Mouse (Mus musculus): ENCODE data around the gene Enoph1.

Gene Enoph1

GRCm38 (mm10) chr5:100039602-100040142, at the start of gene Enoph1, which contains the start of gene Hnrnpdl:
TSS of gene Enoph1 (plus strand) at chr5:100039985.
TSS of gene Hnrnpdl (minus strand) at chr5:100039664.
- DNase-seq (ENCODE audit: low spot score): peak; percentile 87

GRCm38 (mm10) chr5:99994166-99994565, 45.6 kb upstream of the Enoph1 start:
- no peak for DNase-seq (ENCODE audit: low spot score)

DNA sequence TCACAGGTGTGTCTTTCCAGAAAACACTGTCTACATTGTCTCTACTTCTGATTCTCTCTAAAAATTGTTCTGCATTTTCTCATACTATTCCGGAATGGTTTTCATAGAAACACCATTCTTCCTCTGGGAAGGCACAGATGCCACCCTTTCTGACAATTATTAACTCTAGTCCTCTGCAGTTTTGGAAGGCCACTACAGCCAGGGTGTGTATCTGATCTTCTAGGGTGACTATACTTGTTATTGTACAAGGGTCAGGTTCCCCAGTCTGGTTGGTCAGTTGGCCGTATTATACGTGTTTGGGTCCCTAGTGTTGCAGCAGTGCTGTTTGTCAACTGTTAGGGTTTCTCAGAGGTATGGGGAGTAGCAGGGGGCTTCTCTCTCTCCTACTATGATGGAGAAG, 45.1 kb upstream of the Enoph1 start:
- no peak for DNase-seq (ENCODE audit: low spot score)

- DNase-seq (ENCODE audit: low spot score): no peak
Measured at GRCm38 (mm10) chr5:100000048-100000447, 39.7 kb upstream of the Enoph1 start.

DNA sequence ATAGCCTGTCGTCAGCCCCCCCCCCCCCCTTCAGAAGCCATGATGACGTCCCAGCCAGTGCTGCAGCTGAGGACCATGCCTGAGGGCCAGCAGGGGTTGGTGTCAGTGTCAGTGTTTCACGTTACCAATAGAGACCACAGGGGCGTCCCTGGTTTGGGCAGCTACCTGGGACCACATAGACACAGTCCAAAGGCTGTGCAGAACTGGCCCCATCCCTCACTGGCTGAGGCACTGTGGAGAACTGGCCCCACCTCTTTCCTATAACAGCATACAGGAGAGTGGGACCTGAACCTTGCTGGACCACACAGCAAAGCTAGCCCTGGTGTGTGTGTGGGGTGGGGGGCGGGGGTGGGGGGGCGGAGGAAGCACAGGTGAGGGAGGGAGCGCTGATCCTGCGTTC, 39.3 kb upstream of the Enoph1 start:
- DNase-seq (ENCODE audit: low spot score): no peak

- DNase-seq (ENCODE audit: low spot score): no peak
Measured at GRCm38 (mm10) chr5:100003895-100004294, 35.9 kb upstream of the Enoph1 start.

GRCm38 (mm10) chr5:100005431-100005830, 34.4 kb upstream of the Enoph1 start:
- DNase-seq (ENCODE audit: low spot score): no peak

- no peak for DNase-seq (ENCODE audit: low spot score)
Measured at GRCm38 (mm10) chr5:100005896-100006295, 33.9 kb upstream of the Enoph1 start.

GRCm38 (mm10) chr5:100006324-100007039, 33.3 kb upstream of the Enoph1 start:
- no peak for DNase-seq (ENCODE audit: low spot score)

- no peak for DNase-seq (ENCODE audit: low spot score)
Measured at GRCm38 (mm10) chr5:100007040-100007375, 32.8 kb upstream of the Enoph1 start.

DNA sequence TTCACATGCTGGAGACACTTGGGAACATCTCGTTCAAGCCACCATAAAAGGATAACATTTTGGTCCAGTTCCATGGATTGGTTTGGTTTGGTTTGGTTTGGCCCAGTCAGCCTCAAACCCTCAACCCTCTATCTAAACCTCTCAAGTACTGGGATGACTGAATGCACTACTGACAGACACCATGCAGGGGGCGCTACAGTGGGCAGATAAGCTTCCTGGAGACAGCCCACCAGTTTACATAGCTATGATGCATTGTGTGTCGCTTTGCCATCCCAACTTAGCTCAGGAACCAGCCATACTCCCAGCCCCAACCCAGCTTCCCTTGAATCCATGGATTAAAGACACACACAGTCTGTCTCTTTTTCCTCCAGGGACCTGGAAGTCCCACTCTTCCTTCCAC, 31.3 kb upstream of the Enoph1 start:
- DNase-seq (ENCODE audit: low spot score): no peak

GRCm38 (mm10) chr5:100012599-100012998, 27.2 kb upstream of the Enoph1 start:
- no peak for DNase-seq (ENCODE audit: low spot score)

DNA sequence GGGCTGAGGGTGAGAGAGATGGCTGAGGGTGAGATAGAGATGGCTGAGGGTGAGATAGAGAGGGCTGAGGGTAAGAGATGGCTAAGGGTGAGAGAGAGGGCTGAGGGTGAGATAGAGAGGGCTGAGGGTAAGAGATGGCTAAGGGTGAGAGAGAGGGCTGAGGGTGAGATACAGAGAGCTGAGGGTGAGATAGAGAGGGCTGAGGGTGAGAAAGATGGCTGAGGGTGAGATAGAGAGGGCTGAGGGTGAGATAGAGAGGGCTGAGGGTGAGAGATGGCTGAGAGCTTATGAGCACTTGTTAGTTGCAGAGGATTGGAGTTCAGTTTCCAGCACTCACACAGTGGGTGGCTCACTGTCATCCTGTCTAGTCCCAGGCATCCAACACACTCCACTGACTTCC, 19.7 kb upstream of the Enoph1 start:
- no peak for DNase-seq (ENCODE audit: low spot score)

- DNase-seq (ENCODE audit: low spot score): no peak
Measured at GRCm38 (mm10) chr5:100024403-100024802, 15.4 kb upstream of the Enoph1 start.

- no peak for DNase-seq (ENCODE audit: low spot score)
Measured at GRCm38 (mm10) chr5:100024868-100025267, 14.9 kb upstream of the Enoph1 start.

DNA sequence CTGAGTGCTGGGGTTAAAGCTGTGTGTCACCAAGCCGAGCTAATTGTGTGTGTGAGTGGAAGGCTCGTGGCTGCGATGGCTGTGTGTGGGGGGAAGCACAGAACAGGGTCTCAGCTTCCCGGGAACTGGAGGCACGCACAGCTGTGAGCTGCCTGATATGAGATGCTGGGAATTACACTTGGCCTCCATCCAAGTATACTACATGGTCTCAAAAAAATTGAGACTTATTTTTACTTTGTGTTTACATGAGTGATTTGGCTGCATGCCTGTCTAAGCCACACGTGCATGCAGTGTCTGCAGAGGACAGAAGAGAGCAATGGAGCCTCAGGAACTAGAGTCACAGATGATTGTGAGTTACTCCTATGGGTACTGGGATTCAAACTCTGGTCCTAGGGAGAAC, 9.7 kb upstream of the Enoph1 start:
- DNase-seq (ENCODE audit: low spot score): no peak

DNA sequence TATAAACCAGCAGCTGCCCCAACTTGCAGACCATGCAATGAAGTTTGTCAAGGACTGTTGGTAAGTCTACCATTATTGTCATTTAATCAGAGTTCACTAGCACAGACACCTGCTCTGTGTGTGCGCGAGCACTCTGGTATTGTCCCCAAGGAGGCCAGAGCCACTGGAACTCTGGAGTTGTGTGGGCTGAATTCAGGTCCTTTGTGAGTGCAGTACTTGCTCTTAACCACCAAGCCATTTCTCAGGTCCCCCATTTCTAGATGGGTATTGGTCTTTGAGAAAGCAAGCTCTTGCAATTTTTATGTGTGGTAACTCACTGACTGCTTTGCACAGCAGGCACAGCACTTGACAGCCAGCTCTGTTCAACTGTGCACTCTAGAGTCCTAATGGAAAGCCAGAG, 7.7 kb upstream of the Enoph1 start:
- no peak for DNase-seq (ENCODE audit: low spot score)

DNA sequence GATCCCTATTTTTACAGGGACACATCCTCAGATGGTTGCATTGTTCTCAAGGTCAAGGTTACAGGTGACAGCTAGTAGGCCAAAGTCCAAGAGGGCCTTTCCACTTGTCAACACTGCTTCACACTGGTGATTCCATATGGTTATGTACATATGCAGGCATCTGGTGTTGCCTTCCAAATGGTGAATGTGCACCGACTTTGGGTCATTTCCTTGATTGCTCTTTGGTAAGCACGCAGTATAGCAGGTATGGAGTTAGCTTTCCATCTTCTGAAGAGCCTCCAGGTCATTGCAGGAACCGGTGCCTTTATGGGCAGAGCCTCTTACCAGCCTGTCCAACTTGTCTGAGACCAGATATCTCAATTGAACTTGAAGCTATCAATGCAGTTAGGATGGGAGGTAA, 7.1 kb upstream of the Enoph1 start:
- no peak for DNase-seq (ENCODE audit: low spot score)

GRCm38 (mm10) chr5:100035950-100036349, 3.8 kb upstream of the Enoph1 start:
- no peak for DNase-seq (ENCODE audit: low spot score)

DNA sequence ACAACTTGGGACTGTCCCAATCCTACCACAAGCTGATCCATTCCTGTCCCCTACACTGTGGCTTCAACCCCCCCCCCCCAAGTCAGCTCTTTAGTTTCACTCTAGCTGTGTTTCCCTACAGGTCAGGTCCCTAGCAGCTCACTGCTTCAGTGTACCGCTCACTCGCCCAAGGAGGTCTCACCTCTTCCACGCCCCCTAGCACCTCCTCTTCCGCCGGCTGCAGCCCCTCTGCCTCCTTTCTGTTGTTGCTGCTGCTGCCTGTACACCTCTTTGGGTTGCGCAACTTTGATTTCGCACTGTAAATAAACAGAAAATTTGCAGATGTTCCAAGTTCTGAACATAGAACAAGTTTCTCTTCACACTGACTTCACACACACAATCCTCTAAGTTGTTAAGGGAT, 3.1 kb upstream of the Enoph1 start:
- DNase-seq (ENCODE audit: low spot score): no peak

GRCm38 (mm10) chr5:100037965-100038713, 1.6 kb upstream of the Enoph1 start:
- peak; percentile 78 for DNase-seq (ENCODE audit: low spot score)

DNA sequence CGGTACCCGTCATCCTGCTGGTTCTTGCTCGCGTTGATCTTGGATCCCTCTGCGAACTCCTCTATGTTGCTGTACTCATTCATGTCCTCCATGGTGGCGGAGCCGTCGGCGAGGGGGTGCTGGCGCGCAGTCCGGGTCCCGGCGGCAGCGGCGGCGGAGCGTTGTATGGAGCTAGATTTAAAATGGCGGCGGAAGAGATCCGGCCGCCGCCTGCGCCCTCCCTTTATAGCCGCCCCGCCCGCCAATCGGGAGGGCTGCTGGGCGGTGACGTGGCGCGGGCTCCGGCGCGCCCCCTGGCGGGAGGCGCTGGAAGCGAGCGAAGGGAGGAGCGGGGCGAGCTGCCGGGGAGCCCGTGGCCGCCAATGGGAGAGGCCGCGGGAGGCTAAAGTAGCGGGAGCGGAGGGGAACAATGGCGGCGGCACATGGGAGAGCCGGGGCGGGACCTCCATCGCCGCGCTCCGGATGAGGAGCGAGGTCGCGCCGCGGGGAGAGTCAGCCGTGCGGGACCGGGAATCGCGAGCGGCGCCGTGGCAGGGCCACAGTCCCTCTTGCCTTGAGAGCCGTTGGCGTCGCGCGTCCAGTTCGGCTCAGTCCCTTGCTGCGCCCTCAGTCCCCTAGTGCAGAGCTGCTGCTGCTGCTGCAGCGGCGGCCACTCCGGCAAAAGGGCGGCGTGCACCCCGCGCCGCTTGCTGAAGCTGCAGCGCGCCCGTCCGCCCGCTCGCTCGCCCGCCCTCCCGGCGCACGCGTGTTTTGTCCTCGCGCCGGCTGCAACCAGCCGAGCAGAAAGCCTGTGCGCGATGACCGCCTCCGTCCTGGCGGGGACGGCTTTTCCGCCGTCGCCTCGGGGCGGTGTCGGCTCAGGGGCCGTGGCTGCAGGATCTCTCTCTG, 827 bp upstream of the Enoph1 start:
- peak; percentile 93 for DNase-seq (ENCODE audit: low spot score)
